Mouse (Mus musculus) stomach, postnatal 0 days (tissue): ENCODE measurements around the gene Slc25a35. TPM values are rescaled to one million over a fixed set of nuclear protein-coding genes. Genes with fewer than 3 reads are reported as not detected.

Experiments used
- ATAC-seq: fragments of 200-750 bp; cut with Nextera tagmentation; 2 replicates; pipeline ENCODE4 v1.8.0; 2017; ENCODE audit not compliant: low FRiP score, low TSS enrichment
- DNase-seq: peaks from one replicate; pipeline ENCODE4 v3.0.0-alpha.2; 2016; ENCODE audit warnings: low spot score
- H3K27ac ChIP-seq: fragments of 300-500 bp; sonication (generic); replicated peaks from 2 replicates; pipeline ENCODE4 v1.5.1; 2014; ENCODE audit warnings: mild to moderate bottlenecking, control low read depth
- H3K27me3 ChIP-seq: fragments of 300-500 bp; sonication (generic); 2 replicates; pipeline ENCODE4 v1.6.1; 2014; ENCODE audit warnings: low read length; ENCODE audit not compliant: control insufficient read depth, insufficient read depth
- H3K36me3 ChIP-seq: fragments of 300-500 bp; sonication (generic); 2 replicates; pipeline ENCODE4 v1.6.1; 2014; ENCODE audit warnings: low read length, mixed read lengths; ENCODE audit not compliant: control insufficient read depth, insufficient read depth
- H3K4me1 ChIP-seq: fragments of 300-500 bp; sonication (generic); replicated peaks from 2 replicates; pipeline ENCODE4 v1.6.1; 2014; ENCODE audit warnings: antibody characterized with exemption; ENCODE audit not compliant: control insufficient read depth, insufficient read depth
- H3K4me2 ChIP-seq: fragments of 300-500 bp; sonication (generic); replicated peaks from 2 replicates; pipeline ENCODE4 v1.6.1; 2014; ENCODE audit warnings: low read depth, mild to moderate bottlenecking, control low read depth, moderate library complexity
- H3K4me3 ChIP-seq: fragments of 300-500 bp; sonication (generic); 2 replicates; pipeline ENCODE4 v1.5.1; 2014; ENCODE audit warnings: low read depth, low read length, control low read depth
- H3K9ac ChIP-seq: fragments of 300-500 bp; sonication (generic); 2 replicates; pipeline ENCODE4 v1.6.1; 2014; ENCODE audit warnings: mild to moderate bottlenecking, low read length, control low read depth, mixed read lengths
- H3K9me3 ChIP-seq: fragments of 300-500 bp; sonication (generic); 2 replicates; pipeline ENCODE4 v1.6.1; 2016; ENCODE audit warnings: low read length; ENCODE audit not compliant: control insufficient read depth
- CTCF ChIP-seq: IDR thresholded peaks from 2 replicates; pipeline ENCODE4 v1.5.1; 2016; ENCODE audit warnings: antibody characterized with exemption, low read depth, mild to moderate bottlenecking, moderate library complexity
- EP300 ChIP-seq: optimal IDR thresholded peaks from 2 replicates; pipeline ENCODE3; 2016; ENCODE audit warnings: antibody characterized with exemption
- microRNA-seq: library from miRNA; unstranded; fragments of <30 nt; microRNA quantifications from one replicate; pipeline ENCODE4, GENCODE M21; 2016
- polyA plus RNA-seq: library from polyadenylated mRNA; unstranded; fragments of >200 nt; fragmentation: Nextera tagmentation; extraction: Ambion mirVana; gene quantifications from 2 replicates; pipeline ENCODE4 v1.2.1, GENCODE M21; 2015

The Slc25a35 gene
- polyA plus RNA-seq, 1 experiment from 2014 or later, result 4.9 TPM

GRCm38 (mm10) chr11:69020691-69021090 is 52.8 kb downstream of the Slc25a35 start:
- Histone ChIP-seq H3K9ac (no peak overlapping the region), H3K27me3 (no peaks in the 10 kb centered on the region), H3K4me1 (no peaks in the 10 kb centered on the region), H3K9me3 (no peaks in the 10 kb centered on the region), H3K4me3 (no peak overlapping the region), H3K27ac (no peak overlapping the region), H3K4me2 (no peak overlapping the region), H3K36me3 (peaks cover 25% of the 10 kb centered on the region)
- TF ChIP-seq CTCF (no peak), EP300 (no peak)
- no peak for DNase-seq
- ATAC-seq, result no peak

Small RNA genes lying within 50 kb of the gene (microRNA-seq; reads per million reads assigned to microRNA genes)
- 1.3 reads per million for gene Mir3062

Other genes with a start within 250 kb of the Slc25a35 start
- 86.4 and 92.6 TPM in 2 replicates for gene Ndel1, start 96.3 kb upstream of the Slc25a35 start, polyA plus RNA-seq
- 5.4 and 5.8 TPM in 2 replicates for gene Rnf222, start 79.6 kb upstream of the Slc25a35 start, polyA plus RNA-seq
- gene Rpl26, start 66.5 kb upstream of the Slc25a35 start, polyA plus RNA-seq, result 856 and 899 TPM in 2 replicates
- gene Odf4, start 41.0 kb upstream of the Slc25a35 start, polyA plus RNA-seq, result 0.22 TPM in 1 of 2 replicates, not detected in the other
- gene Arhgef15, start 10.7 kb upstream of the Slc25a35 start, polyA plus RNA-seq, result 2.8 and 3.0 TPM in 2 replicates
- 34.8 and 35.1 TPM in 2 replicates for gene Rangrf, start 7.1 kb downstream of the Slc25a35 start, polyA plus RNA-seq
- gene Pfas, start 40.3 kb downstream of the Slc25a35 start, polyA plus RNA-seq, result 7.4 and 8.0 TPM in 2 replicates
- gene Ctc1, start 47.8 kb downstream of the Slc25a35 start, polyA plus RNA-seq, result 11.1 and 11.5 TPM in 2 replicates
- gene Aurkb, start 77.5 kb downstream of the Slc25a35 start, polyA plus RNA-seq, result 24.7 and 34.0 TPM in 2 replicates
- 14.6 and 16.7 TPM in 2 replicates for gene Borcs6, start 91.6 kb downstream of the Slc25a35 start, polyA plus RNA-seq
- 28.4 and 30.8 TPM in 2 replicates for gene Tmem107, start 102.7 kb downstream of the Slc25a35 start, polyA plus RNA-seq
- gene Vamp2, start 120.4 kb downstream of the Slc25a35 start, polyA plus RNA-seq, result 43.0 and 53.7 TPM in 2 replicates
- gene Per1, start 127.1 kb downstream of the Slc25a35 start, polyA plus RNA-seq, result 7.7 and 13.1 TPM in 2 replicates
- gene Hes7, start 152.3 kb downstream of the Slc25a35 start, polyA plus RNA-seq, result 0.29 and 0.41 TPM in 2 replicates
- gene 9130213A22Rik, start 154.5 kb downstream of the Slc25a35 start, polyA plus RNA-seq, result 0.24 and 0.41 TPM in 2 replicates
- 20.2 and 22.5 TPM in 2 replicates for gene Aloxe3, start 157.8 kb downstream of the Slc25a35 start, polyA plus RNA-seq
- gene Alox12b, start 188.9 kb downstream of the Slc25a35 start, polyA plus RNA-seq, result 80.5 and 91.8 TPM in 2 replicates
- gene Alox8, start 229.7 kb downstream of the Slc25a35 start, polyA plus RNA-seq, result 1.2 and 1.3 TPM in 2 replicates